Mouse (Mus musculus): ENCODE measurements at regions not wholly inside any gene's neighbourhood (a gene's known extent, or its start where the extent isn't known, plus 50 kb on each side); places are given as distances from the start of the nearest gene placed in this dataset.

DNA sequence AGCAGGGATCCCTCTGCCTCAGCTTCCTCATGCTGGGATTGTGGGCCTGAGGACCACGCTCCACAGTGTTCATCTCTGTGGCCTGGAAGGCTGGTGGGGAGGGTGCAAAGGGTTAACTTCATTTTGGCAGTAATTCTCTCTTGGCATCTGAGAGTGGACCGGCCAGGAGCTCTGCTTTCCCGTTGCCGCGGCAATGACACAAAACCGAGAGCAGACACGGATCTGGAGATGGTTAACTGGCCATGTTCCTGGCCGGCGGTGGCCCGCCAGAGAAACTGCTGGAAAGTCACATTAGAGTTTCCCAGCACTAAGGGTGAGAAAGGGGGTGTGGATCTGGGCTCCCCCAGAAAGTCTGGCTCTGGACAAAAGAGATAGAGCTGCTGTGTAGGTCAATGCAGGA, 89.8 kb upstream of the Haao start:
- in situ Hi-C loops (cut with MboI, MseI) = no loop called here

DNA sequence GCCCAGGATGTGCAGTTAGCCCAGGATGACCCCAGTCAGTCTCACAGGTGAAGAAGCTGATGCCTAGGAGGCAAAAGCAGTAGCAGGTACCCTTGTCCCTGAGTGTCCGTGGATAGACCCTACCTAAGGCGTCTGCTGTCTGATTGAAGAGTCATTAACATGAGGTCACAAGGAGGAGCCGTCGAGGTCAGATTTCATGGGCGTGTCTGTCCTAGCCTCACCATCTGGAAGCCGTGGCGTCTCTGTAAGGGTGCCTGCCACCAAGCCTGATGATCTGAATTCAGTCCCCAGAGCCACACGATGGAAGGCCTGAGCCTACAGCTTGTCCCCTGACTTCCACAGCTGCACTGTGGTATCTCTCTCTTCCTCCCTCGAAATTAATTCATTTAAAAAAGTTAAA, 88.9 kb upstream of the Haao start:
- in situ Hi-C loops (cut with MboI, MseI) = no loop called here

DNA sequence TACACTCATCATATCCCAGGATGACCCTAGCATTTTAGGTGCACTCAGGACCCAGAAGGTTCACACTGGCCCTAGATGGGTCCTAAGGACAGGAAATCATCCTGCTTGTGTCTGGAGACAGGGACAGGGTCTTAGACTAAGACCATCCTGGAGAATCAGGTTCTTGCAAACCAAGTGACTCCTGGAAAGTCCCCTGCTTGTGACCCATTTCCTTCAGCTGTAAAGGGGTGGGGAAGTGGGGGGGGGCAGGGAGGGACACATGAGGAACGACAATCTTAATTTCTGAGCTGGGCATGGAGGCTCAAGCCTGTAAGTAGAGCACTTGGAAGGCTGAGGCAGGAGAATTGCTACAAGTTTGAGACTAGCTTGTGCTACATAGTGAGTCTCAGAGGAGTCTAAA, 88.2 kb upstream of the Haao start:
- in situ Hi-C loops (cut with MboI, MseI) = no loop called here

DNA sequence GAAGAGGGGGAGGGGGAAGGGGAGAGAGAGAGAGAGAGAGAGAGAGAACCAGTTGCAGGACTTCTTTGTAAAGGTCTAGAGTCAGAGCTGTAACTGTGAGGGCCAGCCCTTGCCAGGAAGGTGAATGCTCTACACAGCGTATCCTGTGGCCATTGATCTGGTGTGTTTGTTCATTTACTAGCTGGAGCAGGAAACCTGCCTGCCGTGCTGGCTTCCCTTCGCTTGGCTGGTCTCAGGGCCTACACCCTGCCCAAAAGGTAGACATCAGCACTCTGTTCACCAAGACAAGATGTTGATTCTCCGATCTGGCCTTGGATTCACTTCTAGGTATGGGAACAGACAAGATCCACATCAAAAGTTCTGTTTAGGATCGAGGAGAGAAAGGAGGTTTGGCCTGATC, 87.5 kb upstream of the Haao start:
- in situ Hi-C loops (cut with MboI, MseI) = no loop called here

DNA sequence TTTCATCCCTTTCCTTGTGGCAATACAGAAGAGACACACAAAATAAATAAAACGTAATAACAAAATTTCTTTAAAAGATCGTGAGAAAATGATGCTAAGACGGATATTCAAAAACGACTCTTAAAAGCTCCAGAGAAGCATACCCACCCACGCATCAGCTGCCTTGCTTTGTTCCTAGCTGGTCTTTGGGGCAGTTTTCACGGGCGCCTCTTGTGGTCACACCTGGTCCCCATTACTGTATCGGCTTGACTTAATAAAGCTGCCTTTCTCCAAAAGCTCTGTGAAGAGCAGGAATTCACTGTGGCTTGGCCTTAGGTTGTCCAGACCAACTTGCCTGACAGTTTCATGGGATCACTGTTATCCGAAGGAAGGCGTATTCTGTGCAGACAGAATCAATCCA, 86.0 kb upstream of the Haao start:
- in situ Hi-C loops (cut with MboI, MseI) = no loop called here

DNA sequence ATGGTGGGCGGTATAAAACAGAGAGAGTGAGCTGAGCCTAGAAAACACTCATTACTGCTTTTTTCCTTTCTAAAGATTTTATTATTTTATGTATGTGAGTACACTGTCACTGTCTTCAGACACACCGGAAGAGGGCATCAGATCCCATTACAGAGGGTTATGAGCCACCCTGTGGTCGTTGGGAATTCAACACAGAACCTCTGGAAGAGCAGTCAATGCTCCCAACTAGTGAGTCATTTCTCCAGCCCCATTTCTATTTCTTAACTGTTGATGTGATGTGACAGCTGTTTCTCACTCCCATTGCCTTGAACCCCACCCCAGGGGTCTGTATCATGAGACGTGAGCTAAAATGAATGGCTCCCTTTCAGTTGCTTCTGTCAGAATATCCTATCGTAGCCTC, 82.6 kb upstream of the Haao start:
- in situ Hi-C loops (cut with MboI, MseI) = no loop called here

DNA sequence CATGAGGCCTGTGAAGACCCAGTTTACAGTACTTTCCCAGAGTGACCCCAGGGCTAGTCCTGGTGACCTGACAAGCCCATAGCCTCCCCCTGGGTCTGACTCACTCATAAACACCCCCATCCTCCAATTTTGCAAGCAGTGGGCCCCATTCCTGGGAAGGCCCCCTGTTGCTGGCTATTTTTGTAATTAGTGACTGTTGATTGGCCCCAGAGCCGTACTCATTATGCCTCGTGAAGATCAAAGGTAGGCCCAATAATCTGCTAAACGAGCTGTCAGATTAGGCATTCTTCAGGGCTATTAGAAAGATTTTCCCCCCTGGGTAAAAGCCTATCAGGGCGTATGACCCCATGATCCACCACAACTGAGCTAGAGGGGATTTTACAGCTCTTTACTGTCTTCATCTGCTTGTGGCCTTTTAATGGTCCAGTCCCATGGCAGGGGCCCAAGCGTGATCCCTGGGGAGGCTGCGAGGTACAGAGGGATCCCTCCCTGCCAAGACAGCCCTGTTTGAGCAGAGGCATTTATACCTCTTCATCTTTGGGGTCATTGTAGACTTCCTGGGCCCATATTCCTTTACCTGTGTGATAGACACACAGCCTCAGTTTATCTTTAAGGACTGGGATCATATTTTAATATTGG, 80.1 kb upstream of the Haao start:
- in situ Hi-C loops (cut with MboI, MseI) = no loop called here

DNA sequence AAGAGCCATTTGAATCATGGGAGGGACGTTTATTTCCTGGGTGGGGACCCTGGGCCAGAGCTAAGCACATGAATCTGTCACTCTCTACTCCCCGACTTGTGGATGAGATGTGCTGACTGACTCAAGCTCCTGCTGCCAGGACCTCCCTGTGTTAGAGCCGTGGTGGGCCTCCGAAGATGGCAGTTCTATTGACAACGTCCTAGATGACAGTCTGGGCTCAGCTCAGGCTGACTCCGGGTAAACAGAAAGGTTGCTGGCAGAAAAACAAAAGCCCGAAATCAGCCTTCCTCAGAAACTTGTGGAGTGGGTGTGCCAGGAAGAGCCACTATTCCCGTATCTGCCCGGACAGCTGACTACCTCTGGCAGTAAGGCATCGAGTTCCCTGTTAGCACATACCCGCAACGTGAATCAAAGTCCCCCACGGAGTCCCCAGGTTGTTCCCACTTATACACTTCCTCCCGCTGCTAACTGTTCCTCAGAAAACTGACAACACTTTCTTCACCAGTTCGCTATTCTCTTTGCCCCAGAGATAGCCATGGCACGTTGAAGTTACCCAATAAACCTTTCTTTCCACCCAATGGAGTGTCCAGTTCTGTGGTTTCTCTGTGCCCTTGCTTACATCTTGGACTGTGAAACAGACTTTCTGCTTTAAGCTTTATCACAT, 76.6 kb upstream of the Haao start:
- in situ Hi-C loops (cut with MboI, MseI) = no loop called here

DNA sequence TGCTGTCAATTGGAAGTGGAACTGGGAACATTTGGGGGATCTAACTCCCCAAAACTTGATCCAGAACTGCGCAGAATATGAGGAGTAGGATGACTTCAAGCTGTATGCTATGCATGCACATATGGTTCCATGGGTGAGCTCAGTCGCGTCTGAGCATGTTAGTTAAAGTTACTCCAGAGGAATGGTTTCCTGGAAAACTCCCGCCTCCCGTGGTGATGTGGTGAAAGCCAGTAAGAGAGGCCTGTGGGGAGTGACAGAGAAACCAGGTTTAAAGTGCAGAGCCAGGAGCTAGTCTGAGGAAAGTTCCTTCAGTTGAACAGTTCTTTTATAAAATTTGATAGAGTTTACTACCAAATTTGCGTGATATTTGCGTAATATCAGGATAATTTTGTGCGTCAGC, 73.1 kb upstream of the Haao start:
- in situ Hi-C loops (cut with MboI, MseI) = no loop called here

DNA sequence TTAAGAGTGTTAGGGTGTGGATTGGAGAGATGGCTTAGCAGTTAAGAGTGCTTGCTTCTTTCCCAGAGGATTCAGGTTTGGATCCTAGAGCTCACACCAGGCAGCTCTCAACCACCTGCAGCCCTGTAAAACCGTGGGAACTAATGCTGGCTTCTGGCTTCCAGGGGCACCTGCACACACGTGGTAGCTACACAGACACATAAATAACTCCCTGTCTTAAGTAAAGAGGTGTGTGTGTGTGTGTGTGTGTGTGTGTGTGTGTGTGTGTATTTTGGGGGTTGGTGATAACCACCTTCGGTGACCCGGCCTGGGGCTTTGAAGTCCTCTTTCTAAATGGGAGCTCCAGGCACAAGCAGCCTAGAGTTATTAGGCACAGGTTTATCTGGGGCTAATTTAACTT, 72.5 kb upstream of the Haao start:
- in situ Hi-C loops (cut with MboI, MseI) = no loop called here

DNA sequence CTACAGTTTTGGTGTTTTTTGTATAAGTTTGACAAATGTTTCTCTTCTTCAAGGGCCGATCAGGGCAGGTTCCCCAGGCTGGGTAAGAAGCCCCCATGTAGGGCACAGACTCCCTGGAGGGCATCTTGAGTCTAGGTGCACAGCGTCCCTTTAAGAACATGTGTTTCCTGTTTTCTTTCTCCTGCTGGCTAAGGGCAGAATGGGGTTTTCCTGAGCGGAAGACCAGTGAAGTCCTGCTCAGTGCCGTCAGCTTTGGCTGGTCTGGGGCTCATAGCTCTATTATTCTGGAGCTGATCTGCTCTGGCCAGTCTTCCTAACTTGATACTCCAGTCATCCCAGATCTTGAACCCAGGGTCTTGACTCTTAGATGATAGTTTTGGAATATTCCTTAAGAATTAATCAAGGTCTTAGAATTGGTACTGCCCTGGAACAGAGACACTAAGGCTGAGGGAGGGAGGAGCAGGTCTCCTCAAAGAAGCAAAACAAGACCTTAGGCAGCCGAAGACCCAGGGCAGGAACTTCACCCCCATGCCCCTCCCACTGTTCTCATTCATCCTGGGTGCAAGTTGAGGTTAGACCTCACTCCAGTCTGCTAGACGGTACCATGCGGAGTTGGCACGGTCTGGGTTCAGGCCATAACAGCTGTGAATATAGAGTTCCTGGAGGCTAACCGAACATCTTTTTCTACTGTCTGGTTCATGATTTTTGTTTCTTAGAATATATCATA, 70.8 kb upstream of the Haao start:
- in situ Hi-C loops (cut with MboI, MseI) = no loop called here

DNA sequence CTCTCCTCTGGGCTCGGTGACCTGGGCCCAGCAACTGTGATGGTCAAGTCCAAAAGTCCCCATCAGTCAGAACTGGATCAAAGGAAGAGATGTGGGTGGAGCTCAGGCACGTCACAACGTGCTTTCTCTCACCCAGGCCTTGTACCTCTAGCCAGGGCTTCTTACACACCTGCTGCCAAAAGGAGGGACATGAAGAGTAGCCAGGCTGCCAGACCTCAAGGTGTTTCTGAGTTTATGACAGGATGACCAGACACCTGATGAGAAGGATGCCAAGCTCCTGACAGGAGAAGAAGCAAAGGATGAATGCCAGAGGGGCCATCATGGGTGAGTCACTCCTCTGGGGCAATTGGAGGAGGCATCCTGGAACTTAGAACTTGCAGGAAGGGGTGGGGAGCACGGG, 70.0 kb upstream of the Haao start:
- in situ Hi-C loops (cut with MboI, MseI) = no loop called here

DNA sequence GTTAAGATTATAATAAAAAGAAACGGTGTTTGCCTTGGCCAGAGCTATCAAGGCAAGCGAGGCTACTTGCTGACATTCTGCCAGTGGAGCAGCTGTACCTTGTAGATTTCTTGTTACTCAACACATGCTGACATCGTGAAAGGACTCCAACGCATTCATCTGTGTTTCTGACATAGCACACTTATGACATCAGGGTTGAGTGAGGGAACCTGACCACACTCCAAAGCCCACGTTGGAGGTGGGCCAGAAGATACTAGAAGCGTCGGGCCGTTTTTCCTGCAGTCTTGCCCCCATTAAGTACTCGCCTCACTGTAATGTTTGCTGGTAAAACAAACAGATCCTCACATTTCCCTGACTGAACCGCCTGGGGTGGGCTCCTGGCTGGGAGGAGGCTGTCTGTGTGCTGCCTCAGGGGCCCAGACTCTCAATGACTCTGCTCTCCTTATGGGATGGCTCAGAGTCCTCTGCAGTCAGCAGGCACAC, 69.0 kb upstream of the Haao start:
- in situ Hi-C loops (cut with MboI, MseI) = no loop called here

DNA sequence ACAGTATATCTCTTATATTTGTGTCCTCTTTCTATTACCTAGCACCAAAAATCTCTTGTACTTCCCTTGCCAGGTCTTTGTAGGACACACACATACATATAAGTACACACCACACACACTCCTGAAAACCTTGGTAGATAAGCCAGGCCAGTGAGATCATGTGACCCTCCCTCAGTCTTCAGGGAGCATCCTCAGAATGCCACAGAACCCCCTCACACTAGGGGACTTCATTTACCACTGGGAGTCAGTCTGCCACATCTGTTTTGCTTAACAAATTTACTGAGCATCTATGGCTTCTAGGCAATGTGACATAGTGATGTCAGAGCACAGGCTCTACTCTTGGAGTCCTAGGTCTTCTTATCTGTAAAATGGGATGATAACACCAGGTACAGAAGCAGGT, 67.3 kb upstream of the Haao start:
- in situ Hi-C loops (cut with MboI, MseI) = no loop called here

DNA sequence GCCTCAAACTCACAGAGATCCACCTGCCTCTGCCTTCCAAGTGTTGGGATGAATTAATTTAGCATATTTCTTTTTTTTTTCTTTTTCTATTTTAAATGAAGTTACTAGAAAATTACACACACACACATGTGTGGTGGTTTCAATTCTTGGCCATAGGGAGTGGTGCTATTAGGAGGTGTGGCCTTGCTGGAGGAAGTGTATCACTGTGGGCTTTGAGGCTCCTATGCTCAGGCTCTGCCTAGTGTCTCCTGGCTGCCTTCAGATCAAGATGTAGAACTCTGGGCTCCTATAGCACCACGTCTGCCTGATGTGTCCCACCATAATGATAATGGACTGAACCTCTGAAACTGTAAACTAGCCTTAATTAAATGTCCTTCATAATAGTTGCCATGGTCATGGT, 66.8 kb upstream of the Haao start:
- in situ Hi-C loops (cut with MboI, MseI) = no loop called here

DNA sequence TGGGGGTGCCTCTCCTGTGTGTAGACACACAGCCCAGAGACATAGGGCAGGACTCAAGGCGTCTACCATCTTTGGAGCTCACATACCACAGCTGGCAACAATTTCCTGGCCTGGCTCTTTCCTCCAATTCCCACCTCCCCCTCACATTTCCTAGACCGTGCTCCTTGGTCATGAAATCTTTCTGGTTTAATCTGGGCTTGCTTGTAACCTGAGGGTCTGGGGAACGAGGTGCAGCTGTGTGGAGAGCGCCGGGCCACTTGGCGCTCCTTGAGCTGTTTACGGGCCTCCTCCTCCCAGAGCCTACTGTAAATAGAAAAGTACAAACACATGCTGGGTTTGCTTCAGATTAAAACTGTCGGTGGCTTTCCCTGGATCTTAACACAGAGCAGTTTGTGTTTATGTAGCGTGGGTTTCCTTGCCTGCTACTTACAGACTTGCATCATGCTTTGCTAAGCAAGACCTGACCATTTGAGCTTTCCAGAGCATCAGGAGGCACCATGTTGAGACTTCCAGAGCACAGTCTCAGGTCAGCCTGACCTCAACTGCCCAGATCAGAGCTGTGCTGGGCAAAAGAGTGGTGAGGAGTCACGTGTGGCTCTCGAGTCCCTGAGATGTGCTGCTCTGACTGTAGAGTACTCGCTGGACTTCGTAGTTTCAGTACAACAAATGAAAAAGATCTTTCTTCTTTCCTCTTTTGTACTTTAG, 66.1 kb upstream of the Haao start:
- in situ Hi-C loops (cut with MboI, MseI) = no loop called here

DNA sequence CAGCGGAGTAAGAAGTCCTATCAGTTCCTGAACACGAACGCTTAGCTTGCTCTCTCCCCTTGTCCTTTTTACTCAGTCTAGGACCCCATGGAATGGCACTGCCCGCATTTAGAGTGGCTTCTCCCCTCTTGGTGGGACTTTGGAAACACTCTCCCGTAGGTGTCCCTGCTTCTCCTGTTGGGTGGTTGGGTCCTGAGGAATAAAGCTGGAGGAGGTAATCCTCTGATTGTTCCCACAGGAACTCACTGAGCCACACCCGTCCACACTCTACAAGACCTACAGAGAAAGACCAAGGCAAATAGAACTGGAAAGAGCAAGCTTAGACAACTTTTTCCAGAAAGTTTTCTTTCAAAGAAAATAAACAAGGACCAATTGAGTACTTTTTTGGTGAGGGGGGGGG, 64.7 kb upstream of the Haao start:
- in situ Hi-C loops (cut with MboI, MseI) = no loop called here

DNA sequence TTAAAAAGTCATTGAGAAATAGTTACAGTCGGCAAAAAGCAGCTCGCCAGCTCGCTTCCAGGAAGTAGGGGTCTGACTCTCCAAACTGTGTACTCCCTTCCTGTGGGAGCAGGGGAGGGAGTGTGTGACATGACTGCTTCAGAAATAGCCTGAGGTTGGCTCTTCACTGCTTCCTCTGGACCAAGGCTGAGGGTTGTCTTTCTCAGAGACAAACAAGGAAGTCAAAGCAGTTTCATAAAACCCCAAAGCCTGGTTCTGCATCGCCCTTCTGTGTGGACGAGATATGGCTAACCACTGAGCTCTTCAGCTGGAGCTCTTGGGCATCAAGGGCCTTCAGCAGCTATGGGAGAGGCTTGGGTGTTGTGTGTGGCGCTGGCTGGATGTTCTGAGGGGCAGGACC, 61.0 kb upstream of the Haao start:
- in situ Hi-C loops (cut with MboI, MseI) = no loop called here

DNA sequence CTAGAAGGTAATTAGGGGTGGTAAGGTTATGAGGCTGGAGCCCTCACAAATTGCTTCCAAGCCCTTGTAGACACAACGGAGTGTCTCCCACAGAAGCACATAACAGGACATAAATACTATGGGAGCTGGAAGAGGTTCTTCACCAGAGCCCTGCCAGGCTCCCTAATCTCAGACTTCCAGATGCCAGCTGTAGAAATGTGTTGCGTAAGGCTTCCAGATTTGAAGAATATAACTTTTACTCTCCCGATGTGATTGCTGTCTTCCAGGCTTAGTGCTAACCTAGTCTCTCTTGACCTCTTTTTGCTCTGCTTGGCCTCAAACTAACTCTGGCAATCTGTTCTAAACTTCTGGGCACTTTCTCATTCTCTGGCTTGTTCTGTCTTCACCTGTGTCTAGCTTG, 59.8 kb upstream of the Haao start:
- in situ Hi-C loops (cut with MboI, MseI) = no loop called here

DNA sequence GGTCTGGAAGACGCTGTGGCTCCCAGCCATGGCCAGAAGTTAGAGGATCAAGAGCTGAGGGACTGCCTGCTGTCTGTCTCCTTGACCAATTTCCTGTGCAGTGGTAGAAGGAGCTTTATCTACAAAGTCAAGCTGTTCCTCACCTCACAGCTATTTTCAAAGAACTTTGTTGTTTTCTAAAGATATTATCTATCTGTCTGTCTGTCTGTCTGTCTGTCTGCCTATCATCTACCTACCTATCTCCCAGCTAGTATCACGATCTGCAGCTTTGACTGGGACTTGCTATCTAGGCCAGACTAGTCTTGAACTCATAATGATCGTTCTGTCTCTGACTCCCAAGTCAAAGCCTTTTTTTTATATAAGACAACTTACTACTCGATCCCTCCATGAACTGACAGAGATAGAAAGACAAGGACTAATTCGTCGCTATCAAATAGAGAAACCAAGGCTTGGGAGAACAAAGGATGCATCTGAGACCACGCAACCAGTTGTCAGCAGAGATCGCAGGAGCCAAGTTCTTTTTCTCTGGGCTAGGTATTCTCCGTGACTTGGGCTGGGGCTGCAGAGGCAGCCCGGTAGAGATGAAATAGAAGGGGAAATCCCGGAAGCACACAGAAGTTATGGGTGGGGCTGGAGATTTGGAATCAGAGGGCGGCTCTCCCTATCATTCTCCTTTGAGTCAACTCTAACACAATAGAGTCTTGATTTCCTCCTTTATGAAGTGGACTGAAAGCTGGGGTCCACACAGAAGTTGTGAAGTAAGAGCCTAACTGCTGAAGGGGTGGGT, 59.2 kb upstream of the Haao start:
- in situ Hi-C loops (cut with MboI, MseI) = no loop called here

DNA sequence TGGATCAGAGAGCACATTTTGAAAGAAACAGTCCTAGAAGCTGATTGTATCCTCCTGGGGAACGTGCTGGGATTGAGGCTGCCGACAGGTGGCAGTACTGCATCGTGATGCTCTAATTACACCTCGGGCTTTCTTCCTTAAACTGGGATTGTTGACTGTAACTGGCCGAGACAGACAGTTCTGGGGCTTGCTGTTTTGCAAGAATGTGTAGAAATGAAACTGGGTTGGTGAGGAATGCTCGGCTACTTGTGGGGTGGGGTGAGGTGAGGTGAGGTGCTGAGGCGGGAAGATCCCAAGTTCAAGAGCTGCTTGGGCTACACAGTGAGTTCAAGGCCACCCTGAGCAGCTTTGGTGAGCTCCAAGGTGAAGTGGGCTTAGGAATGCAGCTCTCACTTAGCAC, 55.7 kb upstream of the Haao start:
- in situ Hi-C loops (cut with MboI, MseI) = no loop called here

DNA sequence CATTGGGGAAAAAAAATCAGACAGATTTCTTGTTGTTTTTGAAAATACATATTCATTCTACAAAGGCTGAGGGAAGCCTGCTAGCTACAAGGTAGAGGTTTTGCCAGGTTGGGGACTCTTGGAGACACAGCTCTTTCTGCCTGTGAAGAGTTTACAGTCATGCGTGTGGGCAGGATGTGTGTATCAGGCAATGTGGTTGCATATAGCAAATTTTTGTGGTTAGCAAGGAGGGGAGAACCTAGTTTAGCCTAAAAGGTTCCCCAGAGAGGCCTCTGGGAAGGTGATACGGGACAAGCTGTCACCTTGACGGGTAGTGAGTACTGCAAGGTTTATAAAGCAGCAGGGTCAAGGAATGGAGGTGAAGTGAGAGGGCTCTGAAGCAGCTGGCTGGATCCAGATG, 54.8 kb upstream of the Haao start:
- in situ Hi-C loops (cut with MboI, MseI) = no loop called here
